Mouse (Mus musculus): Measurements from ENCODE around the gene Klhl7. TPM values are rescaled to one million over a fixed set of nuclear protein-coding genes. Genes with fewer than 3 reads are reported as not detected.

The Klhl7 gene
- total RNA-seq (2014; fragmentation: Nextera tagmentation) (10.5 and 21.3 TPM in 2 replicates), total RNA-seq (2017) (14.5 and 17.8 TPM in 2 replicates)

DNA sequence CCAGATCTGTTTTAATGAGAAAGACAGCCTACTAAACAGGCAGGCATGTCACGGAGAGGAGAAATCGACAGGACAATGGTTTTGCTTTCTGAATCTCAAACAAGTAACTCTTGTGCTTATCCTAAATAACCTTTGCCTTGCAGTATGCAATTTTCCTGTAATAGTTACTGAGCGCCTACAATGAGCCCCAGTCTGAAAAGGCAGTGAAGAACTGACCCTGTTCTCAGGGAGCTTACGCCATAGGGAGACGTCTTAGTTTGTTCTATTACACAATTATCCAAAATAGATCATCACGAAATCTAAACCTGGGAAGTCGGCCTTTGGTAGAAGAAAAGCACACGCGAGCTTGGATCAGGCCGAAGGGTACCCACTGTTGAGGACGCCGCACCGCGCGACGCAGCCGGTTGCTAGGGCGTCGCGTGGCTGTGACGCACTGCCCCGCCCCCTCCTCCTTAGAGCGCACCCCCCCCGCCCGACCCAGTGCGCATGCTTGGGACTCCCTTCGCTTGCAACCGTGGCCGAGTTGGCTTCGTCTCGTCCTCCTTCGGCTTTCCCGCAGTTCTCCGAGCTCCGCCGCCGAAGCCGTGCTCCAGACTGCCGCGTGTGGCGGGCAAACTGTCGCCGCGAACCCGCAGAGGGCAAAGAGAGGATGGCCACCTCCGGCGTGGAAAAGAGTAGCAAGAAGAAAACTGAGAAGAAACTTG is at the start of gene Klhl7:
Klhl7 (plus strand) TSS at position 500 of the 704 bp plus-strand sequence.
- peak; percentile 93 for ATAC-seq (replicated peaks; ENCODE audit: poor library complexity, severe bottlenecking)

GRCm38 (mm10) chr5:24051755-24052675 is 48.4 kb upstream of the Klhl7 start:
- peak; percentile 27 for ATAC-seq (replicated peaks; ENCODE audit: poor library complexity, severe bottlenecking)

DNA sequence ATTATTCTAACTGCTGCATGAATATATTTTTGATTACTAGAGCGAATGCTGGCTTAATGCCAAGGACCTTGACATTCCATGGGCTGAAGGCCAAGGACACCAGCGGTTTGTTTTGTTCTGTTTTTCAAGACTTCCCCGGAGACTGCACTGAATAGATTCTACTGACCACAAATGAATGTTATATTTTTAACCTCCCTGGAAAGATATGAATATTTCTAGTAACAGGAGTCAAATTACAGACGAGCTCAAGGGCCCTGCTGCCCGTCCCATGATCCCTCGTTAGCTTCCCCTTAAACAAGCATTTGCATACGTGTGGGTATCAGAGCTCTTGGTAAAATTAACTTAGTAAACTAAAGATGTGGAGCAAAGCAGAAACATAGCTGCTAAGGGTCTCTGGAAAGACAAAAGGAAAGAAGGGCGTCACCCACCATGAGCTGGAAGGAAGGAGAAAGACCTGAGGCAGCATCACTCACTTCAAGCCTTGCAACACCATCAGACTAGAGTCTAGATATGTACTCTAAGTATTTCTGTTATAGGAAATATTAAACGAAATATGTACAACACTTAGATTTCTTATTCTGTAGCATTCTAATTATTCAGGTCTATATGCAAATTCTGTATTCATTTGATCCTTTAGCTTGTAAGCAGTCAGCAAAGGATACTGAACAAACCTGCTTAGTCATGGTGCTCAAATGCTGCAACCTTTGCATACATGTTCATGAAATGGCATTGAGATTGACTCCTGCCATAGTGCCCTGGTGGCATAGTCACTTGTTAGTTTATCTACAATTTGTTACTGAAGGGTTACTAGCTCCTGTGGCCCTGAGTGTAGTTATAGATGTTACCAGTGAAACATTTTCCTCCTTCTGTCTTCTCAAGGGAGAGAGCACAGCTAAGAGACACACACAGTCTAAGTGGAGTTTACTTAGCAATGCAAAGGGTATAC is 46.9 kb upstream of the Klhl7 start:
- peak; percentile 25; the same call in 1 of the 2 replicates for ATAC-seq (replicated peaks; ENCODE audit: poor library complexity, severe bottlenecking)

DNA sequence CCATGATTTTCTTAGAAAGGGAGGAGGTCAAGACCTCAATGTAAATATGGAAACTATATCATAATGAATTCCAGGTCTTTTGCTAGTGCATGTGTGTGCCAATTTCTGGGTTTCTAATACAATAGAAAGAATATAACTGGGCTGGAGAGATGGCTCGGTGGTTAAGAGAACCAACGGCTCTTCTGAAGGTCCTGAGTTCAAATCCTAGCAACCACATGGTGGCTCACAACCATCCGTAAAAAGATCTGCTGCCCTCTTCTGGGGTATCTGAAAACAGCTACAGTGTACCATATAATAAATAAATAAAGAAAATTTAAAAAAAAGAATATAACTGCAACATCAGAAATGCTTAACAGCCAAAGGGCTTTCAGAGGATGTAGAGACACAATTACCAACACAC is 46.0 kb upstream of the Klhl7 start:
- no peak for ATAC-seq (replicated peaks; ENCODE audit: poor library complexity, severe bottlenecking)

- no peak for ATAC-seq (replicated peaks; ENCODE audit: poor library complexity, severe bottlenecking)
Observed at GRCm38 (mm10) chr5:24056865-24057264, 43.5 kb upstream of the Klhl7 start.

DNA sequence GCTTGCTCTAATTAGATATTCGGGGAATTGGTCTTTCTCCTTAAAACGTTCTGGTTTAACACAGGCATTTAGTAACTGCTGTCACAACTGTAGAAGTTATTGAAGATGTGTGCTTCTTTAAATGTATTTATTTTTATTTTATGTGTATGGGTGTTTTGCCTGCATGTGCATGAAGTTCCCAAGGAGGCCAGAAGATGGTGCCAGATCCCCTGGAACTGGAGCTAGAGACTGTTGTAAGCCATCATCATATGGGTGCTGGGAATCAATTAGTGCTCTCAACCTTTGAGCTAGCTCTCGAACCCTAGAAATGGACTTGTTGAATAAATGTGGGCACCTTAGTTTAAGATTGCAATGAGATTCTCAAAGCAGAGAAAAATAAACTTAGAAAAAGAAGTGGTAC is 42.8 kb upstream of the Klhl7 start:
- no peak for ATAC-seq (replicated peaks; ENCODE audit: poor library complexity, severe bottlenecking)

DNA sequence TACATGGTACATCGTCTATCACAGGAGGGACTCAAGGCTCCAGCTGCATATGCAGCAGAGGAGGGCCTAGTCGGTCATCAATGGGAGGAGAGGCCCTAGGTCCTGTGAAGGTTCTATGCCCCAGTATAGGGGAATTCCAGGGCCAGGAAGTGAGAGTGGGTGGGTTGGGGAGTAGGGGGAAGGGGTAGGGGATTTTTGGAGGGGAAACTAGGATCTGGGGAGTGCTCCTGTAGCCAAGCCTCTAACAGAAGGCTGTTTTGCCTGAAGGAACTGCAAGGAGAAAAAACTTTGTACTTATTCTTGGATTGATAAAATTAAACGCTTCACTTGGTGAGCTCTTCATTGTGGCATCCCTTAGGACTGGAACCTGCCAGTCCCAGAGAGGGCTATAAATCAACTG is 39.5 kb upstream of the Klhl7 start:
- no peak for ATAC-seq (replicated peaks; ENCODE audit: poor library complexity, severe bottlenecking)

- no peak for ATAC-seq (replicated peaks; ENCODE audit: poor library complexity, severe bottlenecking)
Observed at GRCm38 (mm10) chr5:24063034-24063433, 37.4 kb upstream of the Klhl7 start.

GRCm38 (mm10) chr5:24063545-24063944 is 36.9 kb upstream of the Klhl7 start:
- ATAC-seq (replicated peaks; ENCODE audit: poor library complexity, severe bottlenecking) = no peak

GRCm38 (mm10) chr5:24068955-24069354 is 31.4 kb upstream of the Klhl7 start:
- ATAC-seq (replicated peaks; ENCODE audit: poor library complexity, severe bottlenecking) = no peak

DNA sequence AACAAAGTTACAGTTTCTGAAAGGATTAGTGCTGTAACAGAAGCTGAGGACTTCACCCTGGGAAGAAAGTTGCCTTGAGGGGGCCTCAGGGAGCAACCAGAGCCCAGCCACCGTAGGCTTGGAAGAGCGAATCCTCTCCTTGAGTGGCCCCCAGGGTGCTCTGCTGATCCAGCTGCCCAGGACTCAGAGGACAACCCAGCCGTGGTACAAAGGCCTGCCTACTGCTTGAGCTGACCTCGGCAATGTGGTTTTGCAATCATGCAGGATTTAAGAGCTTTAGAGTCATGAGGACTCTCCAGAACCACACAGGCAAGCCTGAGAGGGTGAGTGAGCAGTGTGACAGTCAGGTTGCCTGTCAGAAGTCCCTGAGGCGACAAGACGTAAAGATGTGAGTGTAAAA is 28.4 kb upstream of the Klhl7 start:
- ATAC-seq (replicated peaks; ENCODE audit: poor library complexity, severe bottlenecking) = no peak

DNA sequence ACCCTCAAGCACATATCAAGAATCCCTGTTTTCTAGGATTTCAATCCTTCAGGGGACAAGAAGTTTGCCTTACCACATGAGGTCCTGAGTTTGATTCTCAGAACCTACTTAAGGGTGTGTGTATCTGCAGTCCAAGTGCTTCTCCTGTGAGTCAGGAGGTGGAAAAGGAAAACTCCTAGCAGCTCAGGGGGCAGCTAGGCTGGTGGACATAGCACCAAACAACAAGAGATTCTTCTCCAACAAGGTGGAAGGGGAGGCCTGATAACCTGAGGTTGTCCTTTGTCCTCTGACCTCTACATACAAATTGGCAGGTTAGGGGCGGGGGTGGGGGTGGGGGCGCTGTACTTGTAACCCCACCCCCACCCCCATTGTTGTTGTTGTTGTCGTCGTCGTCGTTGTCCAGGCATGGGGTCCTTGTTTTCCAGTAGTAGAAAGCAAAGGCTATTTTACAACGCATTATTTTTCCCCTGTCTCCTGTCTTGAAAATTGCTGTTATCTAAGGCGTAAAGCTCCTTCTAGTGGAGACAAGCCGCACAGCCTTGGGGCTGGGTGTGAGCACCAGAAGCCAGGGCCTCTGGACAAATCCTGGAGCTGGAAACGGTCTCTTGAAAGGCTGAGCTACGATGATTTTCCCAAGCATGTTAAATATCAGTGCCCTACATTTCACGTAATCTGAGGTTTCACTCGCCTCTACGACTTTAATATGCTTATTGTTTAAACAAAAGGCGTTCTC is 23.3 kb upstream of the Klhl7 start:
- ATAC-seq (replicated peaks; ENCODE audit: poor library complexity, severe bottlenecking) = peak; percentile 66

- ATAC-seq (replicated peaks; ENCODE audit: poor library complexity, severe bottlenecking) = no peak
Observed at GRCm38 (mm10) chr5:24077739-24078306, 22.6 kb upstream of the Klhl7 start.

GRCm38 (mm10) chr5:24078420-24079179 is 21.8 kb upstream of the Klhl7 start:
- no peak for ATAC-seq (replicated peaks; ENCODE audit: poor library complexity, severe bottlenecking)

DNA sequence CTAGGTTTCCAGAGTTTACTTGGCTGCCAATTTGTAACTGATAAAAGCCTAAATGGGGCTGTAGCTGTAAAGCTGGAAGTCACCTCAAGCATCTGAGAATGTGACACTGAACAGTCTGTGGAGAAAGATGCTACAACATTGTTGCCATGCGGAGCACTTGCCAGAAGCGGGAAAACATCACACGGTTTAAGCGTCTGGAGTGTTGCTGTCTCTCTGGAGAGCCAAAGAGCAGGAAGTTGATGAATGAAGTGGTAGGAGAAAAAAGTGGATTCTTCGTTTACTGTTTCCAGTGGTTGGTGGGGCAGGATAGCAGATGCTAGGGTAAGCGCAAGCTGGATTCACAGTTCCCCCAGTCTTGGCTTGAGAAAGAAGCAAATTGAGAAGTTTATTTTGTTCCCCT is 19.6 kb upstream of the Klhl7 start:
- no peak for ATAC-seq (replicated peaks; ENCODE audit: poor library complexity, severe bottlenecking)

- no peak for ATAC-seq (replicated peaks; ENCODE audit: poor library complexity, severe bottlenecking)
Observed at GRCm38 (mm10) chr5:24084835-24085234, 15.6 kb upstream of the Klhl7 start.

GRCm38 (mm10) chr5:24086241-24086640 is 14.2 kb upstream of the Klhl7 start:
- ATAC-seq (replicated peaks; ENCODE audit: poor library complexity, severe bottlenecking) = no peak

DNA sequence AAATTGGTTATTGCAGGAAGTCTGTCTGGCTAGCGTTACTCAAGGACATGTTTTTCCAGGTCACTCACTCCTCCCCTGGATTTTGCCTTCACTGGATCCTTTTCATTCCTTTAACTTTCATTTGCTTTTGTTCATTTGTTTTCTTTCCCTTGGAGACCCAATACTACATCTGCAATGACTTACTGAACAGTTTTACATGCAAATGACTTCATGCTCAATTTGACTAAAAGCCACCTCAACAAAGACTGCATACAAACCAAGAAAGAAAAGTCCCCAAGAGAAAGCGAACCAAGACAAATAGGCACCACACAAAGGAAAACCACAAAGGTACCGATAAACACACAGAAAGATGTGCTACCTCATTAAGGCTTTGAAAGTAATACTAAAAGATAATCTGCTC is 13.5 kb upstream of the Klhl7 start:
- no peak for ATAC-seq (replicated peaks; ENCODE audit: poor library complexity, severe bottlenecking)

DNA sequence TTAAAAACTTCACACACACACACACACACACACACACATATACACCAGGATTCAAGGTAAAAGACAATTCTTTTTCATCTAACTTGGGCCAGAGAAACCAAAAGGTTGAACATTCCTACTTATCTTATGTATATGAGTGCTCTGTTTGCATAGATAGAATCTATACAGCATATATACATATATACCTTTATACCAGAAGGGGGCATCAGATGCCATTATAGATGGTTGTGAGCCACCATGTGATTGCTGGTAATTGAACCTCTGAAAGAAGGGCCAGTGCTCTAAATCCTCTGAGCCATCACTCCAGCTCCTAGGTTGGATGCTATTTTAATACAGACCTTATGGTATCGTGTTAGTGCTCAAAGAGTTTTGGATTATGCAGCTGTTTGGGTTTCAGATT is 12.0 kb upstream of the Klhl7 start:
- ATAC-seq (replicated peaks; ENCODE audit: poor library complexity, severe bottlenecking) = peak; percentile 33; the same call in 1 of the 2 replicates
